Mouse (Mus musculus) lung, postnatal 0 days (tissue): ENCODE data around the gene Ctdnep1. TPM values are rescaled to one million over a fixed set of nuclear protein-coding genes. Genes with fewer than 3 reads are reported as not detected.

ENCODE experiments used
- ATAC-seq: fragments of 200-750 bp; cut with Nextera tagmentation; 2 replicates; pipeline ENCODE4 v1.8.0; 2017; ENCODE audit warnings: moderate library complexity
- DNase-seq: peaks from one replicate; pipeline ENCODE4 v3.0.0-alpha.2; 2016; ENCODE audit warnings: low spot score
- H3K27ac ChIP-seq: fragments of 300-500 bp; sonication (generic); 2 replicates; pipeline ENCODE4 v1.5.1; 2014; ENCODE audit warnings: antibody characterized with exemption, mild to moderate bottlenecking, low read length, mixed read lengths
- H3K27me3 ChIP-seq: fragments of 300-500 bp; sonication (generic); replicated peaks from 2 replicates; pipeline ENCODE4 v1.6.1; 2014; ENCODE audit warnings: low read length, mixed read lengths; ENCODE audit not compliant: insufficient read depth
- H3K36me3 ChIP-seq: fragments of 300-500 bp; sonication (generic); 2 replicates; pipeline ENCODE4 v1.6.1; 2014; ENCODE audit warnings: low read length, mixed read lengths; ENCODE audit not compliant: insufficient read depth
- H3K4me1 ChIP-seq: fragments of 300-500 bp; sonication (generic); 2 replicates; pipeline ENCODE4 v1.6.1; 2014; ENCODE audit warnings: antibody characterized with exemption, low read depth, low read length, mixed read lengths; ENCODE audit not compliant: insufficient read depth
- H3K4me2 ChIP-seq: fragments of 300-500 bp; sonication (generic); replicated peaks from 2 replicates; pipeline ENCODE4 v1.6.1; 2014; ENCODE audit warnings: low read depth, mild to moderate bottlenecking, low read length, moderate library complexity, mixed read lengths
- H3K4me3 ChIP-seq: fragments of 300-500 bp; sonication (generic); 2 replicates; pipeline ENCODE4 v1.5.1; 2014; ENCODE audit warnings: low read depth, low read length
- H3K9ac ChIP-seq: fragments of 300-500 bp; sonication (generic); replicated peaks from 2 replicates; pipeline ENCODE4 v1.6.1; 2014; ENCODE audit warnings: low read depth, mild to moderate bottlenecking
- H3K9me3 ChIP-seq: fragments of 300-500 bp; sonication (generic); 2 replicates; pipeline ENCODE4 v1.6.1; 2016; ENCODE audit warnings: low read length, mixed read lengths
- CTCF ChIP-seq: IDR thresholded peaks from 2 replicates; pipeline ENCODE4 v1.5.1; 2016; ENCODE audit warnings: antibody characterized with exemption, mild to moderate bottlenecking
- EP300 ChIP-seq: IDR thresholded peaks from 2 replicates; pipeline ENCODE4 v1.6.1; 2016; ENCODE audit warnings: antibody characterized with exemption, mild to moderate bottlenecking, control low read depth
- WGBS: fragments of 180-500 bp; shearing (Covaris S2); extraction: QIAGEN DNeasy Blood & Tissue Kit; methylation state at CpG from one replicate; pipeline ENCODE4 v1.1.7; 2014; 5-methylcytosine and 5-hydroxymethylcytosine counted together
- polyA plus RNA-seq: library from polyadenylated mRNA; unstranded; fragments of >200 nt; fragmentation: Nextera tagmentation; extraction: Ambion mirVana; gene quantifications from 2 replicates; pipeline ENCODE4 v1.2.1, GENCODE M21; 2015

Ctdnep1 gene
- polyA plus RNA-seq, 1 experiment from 2014 or later, result 24.7 TPM

GRCm38 (mm10) chr11:69939181-69939580 is 41.8 kb upstream of the Ctdnep1 start:
- no peak for DNase-seq
- peaks cover 13% of the 10 kb centered on the region; the same call in 1 of the 2 replicates for H3K27me3 ChIP-seq

GRCm38 (mm10) chr11:69939731-69940130 is 41.2 kb upstream of the Ctdnep1 start:
- DNase-seq (no peak), ATAC-seq (no peak)
- no peak overlapping the region for H3K4me3 ChIP-seq
- H3K9ac ChIP-seq, result no peak overlapping the region
- no peak overlapping the region for H3K4me2 ChIP-seq
- H3K4me1 ChIP-seq, result peaks cover 13% of the 10 kb centered on the region; the same call in 1 of the 2 replicates
- no peaks in the 10 kb centered on the region for H3K36me3 ChIP-seq
- H3K27me3 ChIP-seq, result peaks cover 13% of the 10 kb centered on the region; the same call in 1 of the 2 replicates
- no peaks in the 10 kb centered on the region for H3K9me3 ChIP-seq
- 93% methylated on average over 17 of the region's 17 CpGs for WGBS
- TF ChIP-seq EP300, result no peak
- no peak for TF ChIP-seq CTCF
- H3K27ac ChIP-seq, result no peak overlapping the region

More at GRCm38 (mm10) chr11:69939181-69939580, 41.8 kb upstream of the Ctdnep1 start:
- H3K9ac ChIP-seq, result no peak overlapping the region
- H3K9me3 ChIP-seq, result no peaks in the 10 kb centered on the region
- peaks cover 15% of the 10 kb centered on the region; the same call in 1 of the 2 replicates for H3K4me1 ChIP-seq
- H3K27ac ChIP-seq, result no peak overlapping the region
- ATAC-seq, result no peak
- 58% methylated on average over 5 of the region's 5 CpGs for WGBS
- H3K4me3 ChIP-seq, result no peak overlapping the region
- TF ChIP-seq EP300 (no peak), CTCF (no peak)
- H3K36me3 ChIP-seq, result no peaks in the 10 kb centered on the region
- H3K4me2 ChIP-seq, result no peak overlapping the region

- no peak overlapping the region for H3K27ac ChIP-seq
- no peak overlapping the region for H3K9ac ChIP-seq
- H3K36me3 ChIP-seq, result no peaks in the 10 kb centered on the region
- H3K4me1 ChIP-seq, result peaks cover 9% of the 10 kb centered on the region; the same call in 1 of the 2 replicates
- no peaks in the 10 kb centered on the region for H3K9me3 ChIP-seq
- 74% methylated on average over 4 of the region's 4 CpGs for WGBS
- no peak overlapping the region for H3K4me3 ChIP-seq
- peaks cover 9% of the 10 kb centered on the region; the same call in 1 of the 2 replicates for H3K27me3 ChIP-seq
- TF ChIP-seq CTCF, result no peak
- TF ChIP-seq EP300, result no peak
- DNase-seq (no peak), ATAC-seq (no peak)
- no peak overlapping the region for H3K4me2 ChIP-seq
These were observed 40.0 kb upstream of the Ctdnep1 start for GRCm38 (mm10) chr11:69940962-69941361.

DNA sequence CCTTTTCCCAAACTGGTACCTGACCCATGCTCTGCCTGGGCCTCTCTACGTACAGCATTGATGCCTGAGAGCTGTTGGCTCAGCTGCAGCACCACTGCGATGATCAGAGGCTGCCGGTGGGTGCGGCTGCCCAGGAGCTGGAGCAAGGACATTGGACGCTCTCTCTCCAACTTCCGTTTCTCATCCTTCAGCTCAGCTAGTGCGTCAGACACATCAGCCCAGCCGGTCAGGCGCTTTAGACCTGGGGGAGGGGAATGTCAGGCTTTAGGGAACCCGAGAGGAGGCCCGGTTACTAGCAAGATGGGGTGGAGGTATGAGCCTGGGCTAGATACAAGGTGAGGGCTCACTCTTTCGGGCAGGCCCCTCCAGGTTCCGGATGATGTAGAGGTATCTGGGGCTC is 35.7 kb upstream of the Ctdnep1 start:
- DNase-seq, result no peak
- Histone ChIP-seq H3K9ac (no peak overlapping the region), H3K4me2 (no peak overlapping the region), H3K4me1 (no peaks in the 10 kb centered on the region), H3K27ac (no peak overlapping the region), H3K9me3 (no peaks in the 10 kb centered on the region), H3K27me3 (no peaks in the 10 kb centered on the region), H3K4me3 (no peak overlapping the region), H3K36me3 (no peaks in the 10 kb centered on the region)
- no peak for ATAC-seq
- WGBS, result 61% methylated on average over 13 of the region's 13 CpGs
- no peak for TF ChIP-seq CTCF
- TF ChIP-seq EP300, result no peak

DNA sequence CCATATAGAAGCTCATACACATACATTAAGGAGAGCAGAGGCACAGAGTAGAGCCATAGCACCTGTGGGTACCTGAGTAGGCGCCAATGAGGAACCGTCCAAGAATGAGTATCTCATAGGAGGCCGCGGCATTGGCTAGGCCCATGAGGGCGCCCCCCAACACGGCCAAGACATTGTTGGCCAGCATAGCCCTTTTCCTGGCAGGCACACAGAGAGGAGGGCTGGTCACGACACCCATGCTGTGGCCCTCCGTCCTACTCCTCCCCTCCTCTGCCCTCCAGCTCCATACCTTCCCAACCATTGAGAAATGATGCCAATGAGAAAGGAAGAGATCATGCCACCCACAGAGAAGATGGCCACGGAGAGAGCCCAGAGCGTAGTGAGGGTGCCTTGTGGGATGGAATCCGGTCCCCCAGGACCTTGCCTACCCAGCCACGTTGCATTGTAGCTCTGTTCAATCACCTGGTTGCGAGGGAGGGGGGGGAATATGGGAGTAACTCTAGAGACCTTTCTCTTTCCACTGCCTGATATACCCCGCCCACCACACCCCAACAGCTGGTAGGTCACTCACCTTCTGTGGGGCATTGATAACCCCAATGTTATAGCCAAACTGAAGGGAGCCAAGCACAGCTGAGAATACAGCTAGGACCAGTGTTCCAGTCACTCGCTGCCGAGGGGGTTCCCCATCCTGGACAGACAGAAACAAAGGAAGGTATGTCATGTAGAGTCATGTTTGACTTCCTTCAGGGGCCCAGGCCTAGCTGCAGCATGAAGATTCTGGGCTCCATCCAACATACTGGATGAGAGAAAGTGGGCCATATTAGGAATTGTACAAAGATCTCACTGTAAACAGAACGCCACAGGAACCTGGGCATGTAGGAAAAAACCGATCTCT is 34.7 kb upstream of the Ctdnep1 start:
- no peak overlapping the region for H3K4me3 ChIP-seq
- ATAC-seq (no peak), DNase-seq (no peak)
- no peak overlapping the region for H3K4me2 ChIP-seq
- no peak overlapping the region for H3K27ac ChIP-seq
- WGBS, result 88% methylated on average over 18 of the region's 18 CpGs
- H3K9ac ChIP-seq, result no peak overlapping the region
- H3K9me3 ChIP-seq, result no peaks in the 10 kb centered on the region
- no peaks in the 10 kb centered on the region for H3K4me1 ChIP-seq
- H3K27me3 ChIP-seq, result no peaks in the 10 kb centered on the region
- no peaks in the 10 kb centered on the region for H3K36me3 ChIP-seq
- TF ChIP-seq EP300 (no peak), CTCF (no peak)

- peak; percentile 14 for ATAC-seq
- Histone ChIP-seq H3K36me3 (no peaks in the 10 kb centered on the region), H3K4me1 (no peaks in the 10 kb centered on the region), H3K4me3 (peak overlapping the region; percentile 39), H3K27ac (no peak overlapping the region; the same call in 1 of the 2 replicates), H3K9me3 (no peaks in the 10 kb centered on the region), H3K27me3 (no peaks in the 10 kb centered on the region), H3K4me2 (peak overlapping the region; percentile 60), H3K9ac (no peak overlapping the region)
- no peak for TF ChIP-seq CTCF
- no peak for TF ChIP-seq EP300
- DNase-seq, result peak; percentile 52
- 4% methylated on average over 28 of the region's 29 CpGs for WGBS
These were observed 33.5 kb upstream of the Ctdnep1 start for GRCm38 (mm10) chr11:69947337-69948065.
